Mouse (Mus musculus): ENCODE data around the gene Atp4a. TPM values are rescaled to one million over a fixed set of nuclear protein-coding genes. Genes with fewer than 3 reads are reported as not detected.

Atp4a gene
- under 1 TPM in 3 of 4 experiments, not detected in 1; 0.09 to 0.28 (median 0.16) TPM for total RNA-seq (2022)

- no peak for DNase-seq (ENCODE audit: low spot score)
These were observed at the start of gene Atp4a for GRCm38 (mm10) chr7:30711942-30712341. TSS of gene Atp4a (plus strand) at chr7:30712209.

- peak; percentile 88 for DNase-seq (ENCODE audit: low spot score)
These were observed 47.3 kb upstream of the Atp4a start, which contains the start of gene Haus5 for GRCm38 (mm10) chr7:30664529-30665200. TSS of gene Haus5 (minus strand) at chr7:30664994.

GRCm38 (mm10) chr7:30665321-30665720, 46.7 kb upstream of the Atp4a start:
- no peak for DNase-seq (ENCODE audit: low spot score)

- DNase-seq (ENCODE audit: low spot score) = no peak
These were observed 42.8 kb upstream of the Atp4a start for GRCm38 (mm10) chr7:30669229-30669628.

- no peak for DNase-seq (ENCODE audit: low spot score)
These were observed 40.5 kb upstream of the Atp4a start, which contains the start of gene Pmis2 for GRCm38 (mm10) chr7:30671480-30671879. TSS of gene Pmis2 (minus strand) at chr7:30671605.

- peak; percentile 56 for DNase-seq (ENCODE audit: low spot score)
These were observed 33.6 kb upstream of the Atp4a start for GRCm38 (mm10) chr7:30678263-30678975.

GRCm38 (mm10) chr7:30681897-30682296, 30.1 kb upstream of the Atp4a start:
- peak; percentile 44 for DNase-seq (ENCODE audit: low spot score)

- DNase-seq (ENCODE audit: low spot score) = no peak
These were observed 28.6 kb upstream of the Atp4a start for GRCm38 (mm10) chr7:30683425-30683824.

- DNase-seq (ENCODE audit: low spot score) = no peak
These were observed 23.7 kb upstream of the Atp4a start for GRCm38 (mm10) chr7:30688325-30688724.

GRCm38 (mm10) chr7:30698101-30698500, 13.9 kb upstream of the Atp4a start:
- no peak for DNase-seq (ENCODE audit: low spot score)

- no peak for DNase-seq (ENCODE audit: low spot score)
These were observed 13.4 kb upstream of the Atp4a start, which contains the start of gene 2200002J24Rik for GRCm38 (mm10) chr7:30698589-30698988. TSS of gene 2200002J24Rik (plus strand) at chr7:30698926.

GRCm38 (mm10) chr7:30706214-30706882, 5.7 kb upstream of the Atp4a start:
- no peak for DNase-seq (ENCODE audit: low spot score)

- no peak for DNase-seq (ENCODE audit: low spot score)
These were observed 4.6 kb upstream of the Atp4a start for GRCm38 (mm10) chr7:30707441-30707840.

- peak; percentile 16 for DNase-seq (ENCODE audit: low spot score)
These were observed 5.2 kb downstream of the Atp4a start for GRCm38 (mm10) chr7:30717006-30717715.

- DNase-seq (ENCODE audit: low spot score) = no peak
These were observed 5.7 kb downstream of the Atp4a start for GRCm38 (mm10) chr7:30717716-30718046.

GRCm38 (mm10) chr7:30719669-30720068, 7.7 kb downstream of the Atp4a start:
- DNase-seq (ENCODE audit: low spot score) = no peak

- no peak for DNase-seq (ENCODE audit: low spot score)
These were observed 9.3 kb downstream of the Atp4a start for GRCm38 (mm10) chr7:30721286-30721685.

- no peak for DNase-seq (ENCODE audit: low spot score)
These were observed 11.4 kb downstream of the Atp4a start for GRCm38 (mm10) chr7:30723274-30723953.

- DNase-seq (ENCODE audit: low spot score) = no peak
These were observed 16.2 kb downstream of the Atp4a start for GRCm38 (mm10) chr7:30728214-30728613.

- peak; percentile 5 for DNase-seq (ENCODE audit: low spot score)
These were observed 16.9 kb downstream of the Atp4a start for GRCm38 (mm10) chr7:30728739-30729395.

All from heart, adult 8-10 months (tissue).